Mouse (Mus musculus) stomach, embryonic 16.5 days (tissue): ENCODE measurements around the gene Mdc1. TPM values are rescaled to one million over a fixed set of nuclear protein-coding genes. Genes with fewer than 3 reads are reported as not detected.

Experiments
- ATAC-seq: fragments of 200-750 bp; cut with Nextera tagmentation; 2 replicates; pipeline ENCODE4 v1.8.0; 2017; ENCODE audit warnings: moderate number of reproducible peaks, moderate TSS enrichment; ENCODE audit not compliant: insufficient read depth, low FRiP score
- H3K27ac ChIP-seq: fragments of 300-500 bp; sonication (generic); 2 replicates; pipeline ENCODE4 v1.5.1; 2014; ENCODE audit warnings: low read length
- H3K27me3 ChIP-seq: fragments of 300-500 bp; sonication (generic); 2 replicates; pipeline ENCODE4 v1.6.1; 2014; ENCODE audit warnings: low read length, control low read depth, mixed read lengths; ENCODE audit not compliant: control insufficient read depth, insufficient read depth
- H3K36me3 ChIP-seq: fragments of 300-500 bp; sonication (generic); 2 replicates; pipeline ENCODE4 v1.6.1; 2014; ENCODE audit warnings: low read length; ENCODE audit not compliant: control insufficient read depth, insufficient read depth
- H3K4me1 ChIP-seq: fragments of 300-500 bp; sonication (generic); 2 replicates; pipeline ENCODE4 v1.6.1; 2014; ENCODE audit warnings: low read length, control low read depth, mixed read lengths; ENCODE audit not compliant: control insufficient read depth, insufficient read depth
- H3K4me2 ChIP-seq: fragments of 300-500 bp; sonication (generic); 2 replicates; pipeline ENCODE4 v1.6.1; 2014; ENCODE audit warnings: low read depth, low read length, mixed read lengths
- H3K4me3 ChIP-seq: fragments of 300-500 bp; sonication (generic); replicated peaks from 2 replicates; pipeline ENCODE4 v1.5.1; 2014; ENCODE audit warnings: mild to moderate bottlenecking, low read length
- H3K9ac ChIP-seq: fragments of 300-500 bp; sonication (generic); 2 replicates; pipeline ENCODE4 v1.6.1; 2014; ENCODE audit warnings: low read length
- H3K9me3 ChIP-seq: fragments of 300-500 bp; sonication (generic); replicated peaks from 2 replicates; pipeline ENCODE4 v1.6.1; 2016; ENCODE audit warnings: low read length, control low read depth; ENCODE audit not compliant: control insufficient read depth
- WGBS: fragments of 180-500 bp; shearing (Covaris S2); extraction: QIAGEN DNeasy Blood & Tissue Kit; methylation state at CpG from one replicate; pipeline ENCODE4 v1.1.7; 2014; 5-methylcytosine and 5-hydroxymethylcytosine counted together
- polyA plus RNA-seq: library from polyadenylated mRNA; unstranded; fragments of >200 nt; fragmentation: Nextera tagmentation; extraction: Ambion mirVana; gene quantifications from 2 replicates; pipeline ENCODE4 v1.2.1, GENCODE M21; 2015

Mdc1 gene
- polyA plus RNA-seq, 1 experiment from 2014 or later: 16.2 TPM

GRCm38 (mm10) chr17:35809395-35809794 lies 31.9 kb upstream of the Mdc1 start:
- Histone ChIP-seq H3K4me1 (peaks cover 21% of the 10 kb centered on the region), H3K27ac (no peak overlapping the region), H3K4me3 (no peak overlapping the region), H3K4me2 (no peak overlapping the region), H3K36me3 (no peaks in the 10 kb centered on the region), H3K27me3 (no peaks in the 10 kb centered on the region), H3K9ac (no peak overlapping the region), H3K9me3 (no peaks in the 10 kb centered on the region)
- WGBS: 82% methylated on average over 11 of the region's 11 CpGs
- no peak for ATAC-seq

GRCm38 (mm10) chr17:35810900-35811648 lies 30.2 kb upstream of the Mdc1 start:
- 63% methylated on average over 5 of the region's 5 CpGs for WGBS
- Histone ChIP-seq H3K4me3 (no peak overlapping the region), H3K9ac (no peak overlapping the region), H3K4me1 (peaks cover 35% of the 10 kb centered on the region), H3K27me3 (no peaks in the 10 kb centered on the region), H3K9me3 (no peaks in the 10 kb centered on the region), H3K27ac (no peak overlapping the region), H3K4me2 (no peak overlapping the region), H3K36me3 (no peaks in the 10 kb centered on the region)
- no peak for ATAC-seq

- H3K4me2 ChIP-seq: no peak overlapping the region
- H3K4me1 ChIP-seq: peaks cover 41% of the 10 kb centered on the region
- ATAC-seq: no peak
- H3K9ac ChIP-seq: 0 out of 2 replicates have a peak overlapping the region, but pooled peaks have one; percentile 14
- no peak overlapping the region for H3K4me3 ChIP-seq
- WGBS: 81% methylated on average over 5 of the region's 5 CpGs
- no peaks in the 10 kb centered on the region for H3K36me3 ChIP-seq
- H3K9me3 ChIP-seq: no peaks in the 10 kb centered on the region
- peak overlapping the region; percentile 86 for H3K27ac ChIP-seq
- H3K27me3 ChIP-seq: no peaks in the 10 kb centered on the region
These were observed 29.0 kb upstream of the Mdc1 start for GRCm38 (mm10) chr17:35812307-35812706.

GRCm38 (mm10) chr17:35812736-35813135 lies 28.6 kb upstream of the Mdc1 start:
- no peaks in the 10 kb centered on the region for H3K27me3 ChIP-seq
- H3K4me3 ChIP-seq: no peak overlapping the region
- H3K4me1 ChIP-seq: peaks cover 41% of the 10 kb centered on the region
- H3K9me3 ChIP-seq: no peaks in the 10 kb centered on the region
- H3K27ac ChIP-seq: peak overlapping the region; percentile 86
- H3K4me2 ChIP-seq: no peak overlapping the region
- peak; percentile 26; the same call in 1 of the 2 replicates for ATAC-seq
- H3K9ac ChIP-seq: 0 out of 2 replicates have a peak overlapping the region, but pooled peaks have one; percentile 14
- no peaks in the 10 kb centered on the region for H3K36me3 ChIP-seq
- WGBS: 56% methylated on average over 6 of the region's 6 CpGs

GRCm38 (mm10) chr17:35813245-35813647 lies 28.1 kb upstream of the Mdc1 start:
- H3K4me2 ChIP-seq: no peak overlapping the region
- peaks cover 41% of the 10 kb centered on the region for H3K4me1 ChIP-seq
- H3K9me3 ChIP-seq: no peaks in the 10 kb centered on the region
- H3K9ac ChIP-seq: peak overlapping the region; percentile 20; the same call in 1 of the 2 replicates
- peak overlapping the region; percentile 86 for H3K27ac ChIP-seq
- peak; percentile 76 for ATAC-seq
- H3K27me3 ChIP-seq: no peaks in the 10 kb centered on the region
- WGBS: 20% methylated on average over 7 of the region's 7 CpGs
- no peaks in the 10 kb centered on the region for H3K36me3 ChIP-seq
- H3K4me3 ChIP-seq: no peak overlapping the region

GRCm38 (mm10) chr17:35813653-35814052 lies 27.7 kb upstream of the Mdc1 start:
- no peak overlapping the region for H3K4me2 ChIP-seq

GRCm38 (mm10) chr17:35814678-35815077 lies 26.6 kb upstream of the Mdc1 start:
- Histone ChIP-seq H3K9ac (peak overlapping the region; percentile 4; the same call in 1 of the 2 replicates), H3K9me3 (no peaks in the 10 kb centered on the region), H3K4me2 (no peak overlapping the region), H3K36me3 (no peaks in the 10 kb centered on the region), H3K27me3 (no peaks in the 10 kb centered on the region), H3K4me1 (peaks cover 41% of the 10 kb centered on the region), H3K4me3 (no peak overlapping the region), H3K27ac (peak overlapping the region; percentile 84)
- no peak for ATAC-seq
- WGBS: 22% methylated on average over 6 of the region's 6 CpGs

More at GRCm38 (mm10) chr17:35813653-35814052, 27.7 kb upstream of the Mdc1 start:
- Histone ChIP-seq H3K4me1 (peaks cover 41% of the 10 kb centered on the region), H3K27ac (peak overlapping the region; percentile 86), H3K27me3 (no peaks in the 10 kb centered on the region), H3K36me3 (no peaks in the 10 kb centered on the region), H3K9me3 (no peaks in the 10 kb centered on the region), H3K9ac (peak overlapping the region; percentile 20; the same call in 1 of the 2 replicates), H3K4me3 (no peak overlapping the region)
- 61% methylated on average over 7 of the region's 7 CpGs for WGBS
- peak; percentile 39; the same call in 1 of the 2 replicates for ATAC-seq

GRCm38 (mm10) chr17:35815836-35816235 lies 25.5 kb upstream of the Mdc1 start:
- no peak overlapping the region for H3K4me3 ChIP-seq
- no peaks in the 10 kb centered on the region for H3K36me3 ChIP-seq
- peak overlapping the region; percentile 26; the same call in 1 of the 2 replicates for H3K27ac ChIP-seq
- no peak overlapping the region for H3K9ac ChIP-seq
- 47% methylated on average over 7 of the region's 7 CpGs for WGBS
- no peaks in the 10 kb centered on the region for H3K27me3 ChIP-seq
- no peak for ATAC-seq
- no peak overlapping the region for H3K4me2 ChIP-seq
- peaks cover 41% of the 10 kb centered on the region for H3K4me1 ChIP-seq
- H3K9me3 ChIP-seq: no peaks in the 10 kb centered on the region

GRCm38 (mm10) chr17:35816686-35817085 lies 24.6 kb upstream of the Mdc1 start:
- peak overlapping the region; percentile 15; the same call in 1 of the 2 replicates for H3K9ac ChIP-seq
- H3K4me3 ChIP-seq: no peak overlapping the region
- no peaks in the 10 kb centered on the region for H3K36me3 ChIP-seq
- peaks cover 41% of the 10 kb centered on the region for H3K4me1 ChIP-seq
- no peak overlapping the region for H3K4me2 ChIP-seq
- H3K27ac ChIP-seq: no peak overlapping the region
- no peak for ATAC-seq
- WGBS: 41% methylated on average over 8 of the region's 14 CpGs
- no peaks in the 10 kb centered on the region for H3K27me3 ChIP-seq
- H3K9me3 ChIP-seq: no peaks in the 10 kb centered on the region
